Mouse (Mus musculus) kidney, postnatal 0 days (tissue): Measurements from ENCODE around the gene Chpf. TPM values are rescaled to one million over a fixed set of nuclear protein-coding genes. Genes with fewer than 3 reads are reported as not detected.

Experiments
- ATAC-seq: fragments of 200-750 bp; cut with Nextera tagmentation; replicated peaks from 2 replicates; pipeline ENCODE4 v1.8.0; 2017; ENCODE audit warnings: low read depth, moderate number of reproducible peaks, moderate TSS enrichment, moderate library complexity; ENCODE audit not compliant: low FRiP score
- DNase-seq: peaks from one replicate; pipeline ENCODE4 v3.0.0-alpha.2; 2016; ENCODE audit warnings: low spot score
- H3K27ac ChIP-seq: fragments of 300-500 bp; sonication (generic); 2 replicates; pipeline ENCODE4 v1.5.1; 2014; ENCODE audit warnings: mild to moderate bottlenecking
- H3K27me3 ChIP-seq: fragments of 300-500 bp; sonication (generic); 2 replicates; pipeline ENCODE4 v1.6.1; 2014; ENCODE audit warnings: low read length, mixed read lengths; ENCODE audit not compliant: insufficient read depth
- H3K36me3 ChIP-seq: fragments of 300-500 bp; sonication (generic); 2 replicates; pipeline ENCODE4 v1.6.1; 2014; ENCODE audit warnings: low read length, mixed read lengths; ENCODE audit not compliant: insufficient read depth
- H3K4me1 ChIP-seq: fragments of 300-500 bp; sonication (generic); replicated peaks from 2 replicates; pipeline ENCODE4 v1.6.1; 2014; ENCODE audit warnings: antibody characterized with exemption, low read length, mixed read lengths; ENCODE audit not compliant: insufficient read depth
- H3K4me2 ChIP-seq: fragments of 300-500 bp; sonication (generic); 2 replicates; pipeline ENCODE4 v1.6.1; 2014; ENCODE audit warnings: mild to moderate bottlenecking, low read length, moderate library complexity, mixed read lengths
- H3K4me3 ChIP-seq: fragments of 300-500 bp; sonication (generic); replicated peaks from 2 replicates; pipeline ENCODE4 v1.5.1; 2014; ENCODE audit warnings: low read depth, low read length
- H3K9ac ChIP-seq: fragments of 300-500 bp; sonication (generic); 2 replicates; pipeline ENCODE4 v1.6.1; 2014; ENCODE audit warnings: low read depth, low read length
- H3K9me3 ChIP-seq: fragments of 300-500 bp; sonication (generic); replicated peaks from 2 replicates; pipeline ENCODE4 v1.6.1; 2016; ENCODE audit warnings: low read length, inconsistent platforms, mixed read lengths
- CTCF ChIP-seq: IDR thresholded peaks from 2 replicates; pipeline ENCODE4 v1.5.1; 2016; ENCODE audit warnings: antibody characterized with exemption, low read depth, mild to moderate bottlenecking, moderate library complexity
- WGBS: fragments of 180-500 bp; shearing (Covaris S2); extraction: QIAGEN DNeasy Blood & Tissue Kit; methylation state at CpG from one replicate; pipeline ENCODE4 v1.1.7; 2014; 5-methylcytosine and 5-hydroxymethylcytosine counted together
- polyA plus RNA-seq: library from polyadenylated mRNA; unstranded; fragments of >200 nt; fragmentation: Nextera tagmentation; extraction: Ambion mirVana; gene quantifications from 2 replicates; pipeline ENCODE4 v1.2.1, GENCODE M21; 2015

Gene Chpf
- polyA plus RNA-seq, 1 experiment from 2014 or later, result 38.3 TPM

GRCm38 (mm10) chr1:75516703-75517380, 37.7 kb upstream of the Chpf start:
- no peak overlapping the region for H3K4me3 ChIP-seq
- no peaks in the 10 kb centered on the region for H3K36me3 ChIP-seq
- ATAC-seq (no peak), DNase-seq (no peak)
- H3K27me3 ChIP-seq, result no peaks in the 10 kb centered on the region
- H3K4me2 ChIP-seq, result no peak overlapping the region
- no peak for TF ChIP-seq CTCF
- no peaks in the 10 kb centered on the region; the same call in 1 of the 2 replicates for H3K4me1 ChIP-seq
- no peak overlapping the region for H3K27ac ChIP-seq
- WGBS, result 74% methylated on average over 15 of the region's 15 CpGs
- H3K9ac ChIP-seq, result no peak overlapping the region
- H3K9me3 ChIP-seq, result no peaks in the 10 kb centered on the region

- H3K27ac ChIP-seq, result no peak overlapping the region
- H3K4me2 ChIP-seq, result no peak overlapping the region
- 86% methylated on average over 3 of the region's 3 CpGs for WGBS
- H3K4me1 ChIP-seq, result no peaks in the 10 kb centered on the region; the same call in 1 of the 2 replicates
- H3K9me3 ChIP-seq, result no peaks in the 10 kb centered on the region
- no peak for TF ChIP-seq CTCF
- ATAC-seq, result no peak
- H3K9ac ChIP-seq, result no peak overlapping the region
- no peak for DNase-seq
- no peak overlapping the region for H3K4me3 ChIP-seq
- H3K27me3 ChIP-seq, result no peaks in the 10 kb centered on the region
- no peaks in the 10 kb centered on the region for H3K36me3 ChIP-seq
These were observed 33.4 kb upstream of the Chpf start for GRCm38 (mm10) chr1:75512550-75512949.

- WGBS, result 58% methylated on average over 4 of the region's 4 CpGs
- peaks cover 6% of the 10 kb centered on the region; the same call in 1 of the 2 replicates for H3K4me1 ChIP-seq
- DNase-seq (no peak), ATAC-seq (no peak)
- H3K27ac ChIP-seq, result 0 out of 2 replicates have a peak overlapping the region, but pooled peaks have one; percentile 6
- H3K36me3 ChIP-seq, result no peaks in the 10 kb centered on the region
- no peaks in the 10 kb centered on the region for H3K9me3 ChIP-seq
- no peak overlapping the region for H3K4me2 ChIP-seq
- no peak overlapping the region for H3K9ac ChIP-seq
- no peak for TF ChIP-seq CTCF
- no peaks in the 10 kb centered on the region for H3K27me3 ChIP-seq
- no peak overlapping the region for H3K4me3 ChIP-seq
These were observed 32.5 kb upstream of the Chpf start for GRCm38 (mm10) chr1:75511437-75512210.

GRCm38 (mm10) chr1:75510154-75510553, 31.0 kb upstream of the Chpf start:
- no peak for DNase-seq
- Histone ChIP-seq H3K36me3 (no peaks in the 10 kb centered on the region), H3K4me2 (no peak overlapping the region), H3K9ac (no peak overlapping the region), H3K4me3 (no peak overlapping the region), H3K4me1 (peaks cover 9% of the 10 kb centered on the region; the same call in 1 of the 2 replicates), H3K27ac (no peak overlapping the region), H3K9me3 (no peaks in the 10 kb centered on the region), H3K27me3 (no peaks in the 10 kb centered on the region)
- ATAC-seq, result no peak
- 75% methylated on average over 5 of the region's 5 CpGs for WGBS
- TF ChIP-seq CTCF, result no peak

GRCm38 (mm10) chr1:75509586-75509985, 30.5 kb upstream of the Chpf start:
- no peak for TF ChIP-seq CTCF
- peaks cover 9% of the 10 kb centered on the region; the same call in 1 of the 2 replicates for H3K4me1 ChIP-seq
- no peak for DNase-seq
- no peak overlapping the region for H3K27ac ChIP-seq
- H3K4me2 ChIP-seq, result no peak overlapping the region
- 60% methylated on average over 20 of the region's 20 CpGs for WGBS
- H3K4me3 ChIP-seq, result no peak overlapping the region
- H3K27me3 ChIP-seq, result no peaks in the 10 kb centered on the region
- ATAC-seq, result no peak
- no peaks in the 10 kb centered on the region for H3K9me3 ChIP-seq
- H3K9ac ChIP-seq, result no peak overlapping the region
- no peaks in the 10 kb centered on the region for H3K36me3 ChIP-seq

- 0 out of 2 replicates have a peak, but pooled peaks cover 9% of the 10 kb centered on the region for H3K36me3 ChIP-seq
- peak within 1 kb of the TSS; percentile 97 for H3K27ac ChIP-seq
- no peak for TF ChIP-seq CTCF
- 43% methylated on average over 10 of the region's 10 CpGs for WGBS
- H3K9me3 ChIP-seq, result no peaks in the 10 kb centered on the region
- H3K4me1 ChIP-seq, result peaks cover 9% of the 10 kb centered on the region; the same call in 1 of the 2 replicates
- H3K27me3 ChIP-seq, result no peaks in the 10 kb centered on the region
- peak within 1 kb of the TSS; percentile 94 for H3K9ac ChIP-seq
- ATAC-seq (no peak), DNase-seq (no peak)
- H3K4me2 ChIP-seq, result peak within 1 kb of the TSS; percentile 68
- H3K4me3 ChIP-seq, result peak within 1 kb of the TSS; percentile 86
These were observed 27.9 kb upstream of the Chpf start, which contains the start of gene Inha for GRCm38 (mm10) chr1:75507006-75507405. Inha (plus strand) TSS chr1:75507077.
